Mouse (Mus musculus) embryonic stem cell, embryonic (primary cell): ENCODE measurements around the gene Limch1.

ENCODE experiments used
- CTCF ChIA-PET, 4 experiments: fragments of 300-600 bp in 2 of 4; fragments of 350-600 bp in 2 of 4; sonication (Branson Sonifier 250); formaldehyde crosslinking; loops; one replicate each; lab custom pipeline; 2022; ENCODE audit warnings: inconsistent platforms in 2 of 4; lab: Charles Lee
- POLR2A ChIA-PET, 4 experiments: fragments of 300-600 bp in 2 of 4; fragments of 350-600 bp in 2 of 4; sonication (Branson Sonifier 250); formaldehyde crosslinking; loops; one replicate each; lab custom pipeline; 2022; ENCODE audit warnings: antibody characterized with exemption in 4 of 4, inconsistent platforms in 1 of 4; lab: Charles Lee

Gene Limch1

DNA sequence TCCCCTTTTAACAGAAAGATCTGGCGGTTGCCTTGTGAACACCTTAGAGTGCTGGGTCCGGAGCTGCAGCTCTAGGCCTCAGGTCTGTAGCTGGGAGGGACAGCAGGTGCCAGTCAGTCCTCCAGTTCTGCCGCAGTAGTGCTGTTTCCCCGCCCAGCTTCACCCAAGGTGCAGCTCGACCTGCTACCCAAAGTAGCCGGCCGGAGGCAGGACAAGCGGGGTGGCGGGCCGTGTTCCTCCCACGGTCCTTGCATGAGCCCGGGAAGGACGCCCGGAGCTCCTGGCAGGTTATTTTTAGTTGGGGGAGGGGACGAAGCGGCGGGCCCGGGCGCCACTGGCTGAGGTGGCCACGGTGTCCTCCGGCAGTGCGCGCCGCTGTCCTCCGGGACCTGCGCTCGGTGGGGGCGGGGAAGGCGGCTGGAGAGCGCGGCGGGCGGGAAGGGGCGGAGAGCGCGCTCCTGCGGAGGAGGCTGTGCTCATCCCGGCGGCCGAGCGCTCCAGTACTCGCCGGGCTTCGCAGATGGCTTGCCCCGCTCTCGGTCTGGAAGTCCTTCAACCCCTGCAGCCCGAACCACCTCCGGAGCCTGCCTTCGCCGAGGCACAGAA is at the start of gene Limch1:
Limch1 (plus strand) TSS at position 438 of the 606 bp plus-strand sequence.
- CTCF ChIA-PET = interaction anchor here in 3 of 4 experiments (0.7 to 1.7 kb wide), 7 partner anchors 9 to 484 kb away, joined by 3 to 11 read pairs (median 4); no protein-coding TSS in a partner anchor
- POLR2A ChIA-PET = interaction anchor here in 3 of 4 experiments (0.6 to 2.4 kb wide), 22 partner anchors 13 to 515 kb away, joined by 3 to 20 read pairs (median 3); partner anchors contain the start of gene Uchl1 (in 1 of the 3)

DNA sequence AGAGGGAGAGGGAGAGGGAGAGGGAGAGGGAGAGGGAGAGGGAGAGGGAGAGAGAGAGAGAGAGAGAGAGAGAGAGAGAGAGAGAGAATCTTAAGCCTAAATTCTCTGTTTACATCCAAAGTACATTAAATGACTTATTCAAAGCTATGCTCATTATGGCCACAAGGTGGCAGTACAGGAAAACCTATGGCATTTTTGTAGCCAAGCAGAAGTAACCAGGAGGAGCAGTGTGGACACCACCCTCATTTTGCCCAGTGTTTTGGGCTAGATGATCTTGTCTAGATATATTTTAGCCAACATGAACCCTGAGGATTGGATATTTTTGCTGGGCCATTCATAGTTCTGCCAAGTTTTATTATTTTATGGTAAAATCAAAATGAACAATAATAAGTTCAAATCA is 48.5 kb upstream of the Limch1 start:
- ChIA-PET CTCF (interaction anchor here (0.6 to 1.7 kb wide), 21 partner anchors 16 to 833 kb away, joined by 3 to 13 read pairs (median 4); partner anchors contain the start of gene Limch1 (in 1 of the 4)), POLR2A (interaction anchor here (0.7 to 4.7 kb wide), 6 partner anchors 13 to 101 kb away, joined by 4 to 24 read pairs (median 4); partner anchors contain the start of gene Uchl1 (in 3 of the 4))

DNA sequence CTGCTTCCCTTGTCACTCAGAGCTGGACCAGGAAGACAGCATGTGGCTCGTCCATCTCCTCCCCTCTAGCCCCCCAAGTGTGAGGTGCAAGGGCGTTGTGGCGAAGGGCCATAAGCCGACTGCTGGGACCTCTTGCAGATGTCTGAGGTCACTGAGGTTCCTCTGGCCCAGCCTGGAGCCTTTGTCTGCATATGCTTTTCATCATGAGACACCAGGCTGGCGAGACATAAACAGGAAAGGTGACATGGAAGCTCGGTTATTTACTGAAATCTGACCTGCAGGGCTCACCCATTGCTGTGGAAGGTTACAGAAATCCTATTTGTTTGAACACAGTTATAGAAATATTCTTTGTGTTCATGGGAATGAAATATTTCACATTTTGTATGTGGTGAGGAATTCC is 45.7 kb upstream of the Limch1 start:
- CTCF ChIA-PET = interaction anchor here in 1 of 4 experiments (0.7 to 2.1 kb wide), 3 partner anchors 14 to 317 kb away, joined by 3 to 5 read pairs (median 4); no protein-coding TSS in a partner anchor
- POLR2A ChIA-PET = interaction anchor here in 3 of 4 experiments (0.7 to 1.4 kb wide), 3 partner anchors 10 to 24 kb away, joined by 3 to 4 read pairs (median 3); no protein-coding TSS in a partner anchor

DNA sequence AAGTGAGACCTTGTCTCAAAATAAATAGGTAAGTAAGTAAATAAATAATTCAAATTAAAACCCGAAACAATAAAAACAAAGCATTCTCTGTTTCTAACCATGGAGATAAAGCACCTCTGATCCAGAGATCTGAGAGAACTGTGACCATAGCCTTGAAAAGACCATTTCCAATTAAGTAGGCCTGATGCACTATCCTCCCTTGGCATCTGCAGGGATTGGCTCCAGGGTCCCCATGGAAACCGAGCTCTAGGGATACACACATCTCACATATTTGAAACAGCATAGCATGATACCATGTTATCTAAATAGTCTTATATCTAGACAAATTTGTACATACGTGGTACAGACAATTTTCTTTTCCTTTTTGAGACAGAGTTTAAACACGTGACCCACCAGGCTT is 43.7 kb upstream of the Limch1 start:
- ChIA-PET CTCF (no interaction called here), POLR2A (interaction anchor here in 1 of 4 experiments (0.8 kb wide), 1 partner anchor 12 kb away, joined by 3 read pairs; no protein-coding TSS in a partner anchor)

DNA sequence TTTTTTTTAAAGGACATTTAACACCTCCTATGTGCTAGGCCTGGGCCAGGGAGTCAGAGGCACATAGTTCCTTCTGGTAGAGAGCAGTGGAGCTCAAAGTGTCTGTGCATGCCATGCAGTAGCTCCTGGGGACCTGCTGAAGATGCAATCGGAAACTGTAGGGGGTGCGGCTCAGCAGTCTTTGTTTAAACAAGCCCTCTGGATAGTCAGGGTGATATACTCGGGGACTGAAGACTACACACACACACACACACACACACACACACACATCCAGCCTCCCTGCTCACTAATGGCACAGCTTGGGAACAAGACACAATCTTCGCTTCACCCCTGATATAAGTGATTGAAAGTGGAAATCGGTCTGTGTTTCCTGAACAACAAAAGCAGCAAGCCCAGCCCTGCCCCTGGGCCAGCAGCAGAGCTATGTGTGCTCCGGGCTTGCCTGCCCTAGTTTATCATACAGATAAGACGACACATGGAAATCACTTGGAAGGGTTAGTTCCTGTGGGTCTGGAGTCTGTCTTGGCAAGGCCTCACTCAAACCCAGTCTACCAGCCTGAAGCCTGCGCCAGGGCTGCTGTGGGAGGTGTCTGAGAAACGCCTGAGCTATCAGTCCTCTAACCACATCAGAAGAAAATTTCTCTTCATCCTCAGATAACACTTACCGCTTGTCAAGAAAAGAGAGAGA is 42.2 kb upstream of the Limch1 start:
- ChIA-PET POLR2A (interaction anchor here in 3 of 4 experiments (0.7 to 1.8 kb wide), 4 partner anchors 10 to 27 kb away, joined by 3 to 8 read pairs (median 4); partner anchors contain the start of gene Uchl1 (in 1 of the 3)), CTCF (interaction anchor here in 3 of 4 experiments (0.6 to 1.0 kb wide), 4 partner anchors 283 to 1607 kb away, joined by 3 read pairs; no protein-coding TSS in a partner anchor)

DNA sequence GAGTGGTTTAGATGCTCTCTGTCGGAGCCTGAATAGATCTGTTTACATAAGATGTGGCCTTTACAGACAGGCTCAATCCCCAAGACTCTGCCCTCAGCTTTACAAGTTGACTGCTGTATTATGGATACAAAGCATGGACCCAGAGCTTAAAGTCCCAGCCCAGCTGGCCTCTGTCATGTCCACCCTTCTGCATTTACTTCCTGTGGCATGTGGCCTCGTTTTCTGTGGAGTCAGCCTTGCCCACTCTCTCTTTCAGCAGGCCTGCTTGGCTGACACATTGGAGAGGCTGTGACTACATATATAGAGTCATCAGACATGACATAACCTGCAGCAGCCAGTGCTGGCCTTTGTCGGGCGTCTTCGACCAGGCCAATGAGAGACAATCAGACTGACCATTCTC is 37.8 kb upstream of the Limch1 start:
- CTCF ChIA-PET = no interaction called here
- POLR2A ChIA-PET = interaction anchor here in 1 of 4 experiments (1.3 kb wide), 1 partner anchor 39 kb away, joined by 3 read pairs; no protein-coding TSS in a partner anchor

DNA sequence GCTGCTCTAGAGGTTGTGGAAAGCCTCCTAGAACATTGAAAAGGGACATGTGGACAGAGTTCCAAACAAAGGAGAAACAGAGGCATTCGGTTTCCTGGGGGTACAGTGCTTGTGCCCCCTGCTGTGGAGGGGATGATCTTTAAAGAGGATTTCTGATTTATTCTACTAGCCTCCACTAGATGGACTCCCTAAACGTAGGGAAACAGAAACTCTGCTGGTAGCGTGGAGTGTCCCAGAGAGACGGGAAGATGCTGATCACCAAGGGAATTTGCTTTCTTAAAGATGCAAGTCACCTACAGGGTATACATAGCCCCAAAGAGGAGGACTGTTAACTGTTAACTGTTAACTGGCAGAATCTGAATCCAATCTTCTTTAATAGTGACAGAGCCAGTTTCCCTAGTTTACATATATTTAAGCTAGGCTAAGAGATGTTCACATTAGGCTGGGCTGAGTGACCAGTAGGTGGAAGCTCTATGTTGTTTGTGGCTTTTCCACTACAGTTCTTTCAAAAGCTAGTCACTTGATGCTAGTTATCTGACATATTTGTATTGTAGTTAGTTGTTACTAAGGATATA is 35.1 kb upstream of the Limch1 start:
- POLR2A ChIA-PET = interaction anchor here in 1 of 4 experiments (1.2 to 1.5 kb wide), 3 partner anchors 11 to 35 kb away, joined by 3 to 8 read pairs (median 3); partner anchors contain the start of gene Uchl1
- CTCF ChIA-PET = interaction anchor here in 1 of 4 experiments (1.3 kb wide), 1 partner anchor 286 kb away, joined by 4 read pairs; no protein-coding TSS in a partner anchor

DNA sequence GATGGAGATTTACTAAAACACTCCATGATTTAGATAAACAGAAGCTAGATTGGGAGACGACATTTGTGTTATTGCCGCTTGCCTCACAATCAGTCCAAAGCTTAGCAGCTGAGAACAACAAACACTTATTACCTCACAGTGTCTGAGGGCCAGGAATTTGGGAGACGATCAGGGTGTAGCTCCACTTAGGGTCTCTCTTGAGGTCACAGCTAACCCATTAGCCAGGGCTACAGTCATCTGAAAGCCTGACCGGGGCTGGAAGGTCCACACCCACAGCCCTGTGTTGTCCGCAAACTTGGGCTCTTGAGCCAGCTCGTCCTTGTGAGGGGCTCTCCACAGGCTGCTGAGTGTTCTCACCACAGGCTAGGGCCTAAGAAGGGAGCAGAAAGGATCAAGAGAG is 32.8 kb upstream of the Limch1 start:
- CTCF ChIA-PET = interaction anchor here in 2 of 4 experiments (0.9 to 2.3 kb wide), 3 partner anchors 16 to 283 kb away, joined by 3 to 8 read pairs (median 5); no protein-coding TSS in a partner anchor

DNA sequence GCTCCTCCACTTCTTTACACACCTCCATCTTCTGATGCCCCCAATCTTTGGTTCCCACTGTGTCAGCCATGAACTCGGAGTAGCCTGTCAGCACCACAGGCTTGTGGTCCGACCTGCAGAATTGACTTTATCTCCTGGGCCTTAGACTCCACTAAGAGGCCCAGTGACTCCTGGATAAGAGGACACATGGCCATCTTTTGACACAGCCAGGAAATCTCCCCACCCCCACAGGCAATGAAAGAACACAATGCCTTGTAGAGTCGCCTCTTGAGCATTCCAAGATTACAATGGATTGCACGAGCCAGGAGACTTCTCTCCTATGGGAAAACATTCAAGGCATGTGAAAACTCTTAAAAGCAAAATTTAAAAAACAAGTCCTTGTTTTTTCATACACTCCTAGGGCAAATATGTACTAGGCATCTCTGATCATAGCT is 30.1 kb upstream of the Limch1 start:
- POLR2A ChIA-PET = interaction anchor here in 1 of 4 experiments (1.2 to 1.9 kb wide), 3 partner anchors 11 to 29 kb away, joined by 3 to 6 read pairs (median 4); no protein-coding TSS in a partner anchor
- CTCF ChIA-PET = interaction anchor here in 1 of 4 experiments (1.2 kb wide), 1 partner anchor 15 kb away, joined by 5 read pairs; no protein-coding TSS in a partner anchor

More for the DNA sequence above, 32.8 kb upstream of the Limch1 start:
- POLR2A ChIA-PET = interaction anchor here in 2 of 4 experiments (0.6 to 1.7 kb wide), 6 partner anchors 35 to 644 kb away, joined by 3 to 9 read pairs (median 4); partner anchors contain the start of gene Uchl1 (in 2 of the 2)

DNA sequence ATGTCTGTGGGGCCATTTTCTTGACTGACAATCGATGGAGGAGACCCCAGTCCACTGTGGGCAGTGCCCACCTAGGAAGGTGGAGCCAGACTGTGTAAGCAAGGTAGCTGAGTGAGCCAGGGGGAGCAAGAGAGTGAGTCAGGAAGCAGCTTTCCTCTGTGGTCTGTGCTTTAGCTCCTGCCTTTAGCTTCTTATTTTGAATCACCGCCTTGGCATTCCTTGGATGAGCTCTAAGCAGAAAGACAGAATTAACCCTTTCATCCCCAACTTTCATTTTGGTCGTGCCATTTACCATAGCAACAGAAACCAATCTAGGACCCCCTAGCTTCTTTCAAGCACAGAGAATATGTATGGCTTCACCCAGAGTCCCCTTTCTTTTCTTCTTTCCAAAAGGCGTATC is 27.7 kb upstream of the Limch1 start:
- ChIA-PET CTCF (interaction anchor here in 1 of 4 experiments (0.5 to 0.9 kb wide), 2 partner anchors 21 to 199 kb away, joined by 3 to 8 read pairs; no protein-coding TSS in a partner anchor), POLR2A (interaction anchor here in 1 of 4 experiments (0.7 to 8.0 kb wide), 3 partner anchors 15 to 41 kb away, joined by 3 to 29 read pairs (median 6); partner anchors contain the start of genes Limch1 and Uchl1)

DNA sequence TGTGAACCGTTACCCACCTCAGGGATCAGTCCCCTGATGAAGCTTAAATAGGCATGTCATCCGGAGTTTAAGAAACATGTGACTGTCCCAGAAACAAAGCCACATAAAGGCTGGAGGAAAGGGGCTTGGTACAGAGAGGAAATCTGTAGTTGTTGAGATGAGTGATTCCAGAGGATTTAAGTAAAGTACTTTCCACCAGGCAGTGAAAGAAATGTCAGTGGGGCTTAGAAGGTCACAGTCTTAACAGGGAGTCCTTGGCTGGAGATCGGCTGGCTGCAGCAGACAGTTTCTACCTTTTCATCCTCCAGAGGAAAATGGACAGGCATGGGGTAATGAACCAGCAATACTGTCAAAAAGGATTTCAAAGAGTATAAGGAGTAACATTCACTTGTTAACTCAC is 27.2 kb upstream of the Limch1 start:
- ChIA-PET CTCF (interaction anchor here in 1 of 4 experiments (0.9 kb wide), 1 partner anchor 21 kb away, joined by 3 read pairs; no protein-coding TSS in a partner anchor), POLR2A (interaction anchor here in 1 of 4 experiments (1.5 to 8.0 kb wide), 2 partner anchors 15 to 41 kb away, joined by 3 to 29 read pairs; partner anchors contain the start of gene Uchl1)

DNA sequence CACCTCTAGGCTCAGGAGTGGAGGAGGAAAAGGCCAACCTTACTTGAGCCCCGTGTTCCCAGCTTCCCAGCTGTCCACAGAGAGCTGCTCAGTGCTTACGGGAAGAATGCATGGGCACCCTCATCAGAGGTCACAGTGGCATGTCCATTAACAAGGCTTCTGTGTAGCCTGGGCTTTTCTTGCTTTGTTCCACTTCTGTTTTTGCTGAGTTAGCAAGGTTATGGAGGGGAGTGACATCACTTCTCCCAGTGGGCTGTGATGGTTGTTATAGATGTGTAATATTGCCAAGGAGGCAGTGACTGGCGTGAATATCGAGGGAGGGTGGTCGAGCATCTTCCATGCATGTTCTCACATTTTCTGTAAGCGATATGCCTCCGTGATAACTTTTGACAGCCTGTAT is 26.7 kb upstream of the Limch1 start:
- CTCF ChIA-PET = no interaction called here
- POLR2A ChIA-PET = interaction anchor here in 1 of 4 experiments (1.5 to 8.0 kb wide), 2 partner anchors 15 to 42 kb away, joined by 3 to 29 read pairs; partner anchors contain the start of gene Uchl1

DNA sequence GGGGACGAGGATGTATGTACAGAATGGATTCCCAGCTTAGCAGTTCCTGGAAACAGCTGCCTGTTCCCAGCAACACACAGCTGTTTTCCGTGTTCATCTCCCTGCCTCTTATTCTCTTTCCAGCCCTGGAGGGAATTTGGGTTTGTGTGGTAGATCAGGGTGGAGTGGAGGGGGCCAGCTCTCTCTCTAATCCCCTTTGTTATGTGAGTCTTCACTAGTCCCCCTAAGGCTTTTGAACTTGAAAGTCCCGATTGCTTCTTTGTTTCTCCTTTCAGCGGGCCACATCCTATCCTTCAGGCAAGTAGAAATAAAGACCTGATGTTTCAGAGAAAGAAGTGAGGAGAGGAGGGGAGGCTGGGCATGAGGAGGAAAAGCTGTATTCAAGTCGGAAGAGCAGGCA is 24.7 kb upstream of the Limch1 start:
- POLR2A ChIA-PET = interaction anchor here in 3 of 4 experiments (0.8 to 8.0 kb wide), 8 partner anchors 9 to 44 kb away, joined by 3 to 29 read pairs (median 4); partner anchors contain the start of genes Limch1 (in 1 of the 3) and Uchl1 (in 1 of the 3)
- CTCF ChIA-PET = interaction anchor here in 1 of 4 experiments (0.9 kb wide), 1 partner anchor 276 kb away, joined by 3 read pairs; no protein-coding TSS in a partner anchor

DNA sequence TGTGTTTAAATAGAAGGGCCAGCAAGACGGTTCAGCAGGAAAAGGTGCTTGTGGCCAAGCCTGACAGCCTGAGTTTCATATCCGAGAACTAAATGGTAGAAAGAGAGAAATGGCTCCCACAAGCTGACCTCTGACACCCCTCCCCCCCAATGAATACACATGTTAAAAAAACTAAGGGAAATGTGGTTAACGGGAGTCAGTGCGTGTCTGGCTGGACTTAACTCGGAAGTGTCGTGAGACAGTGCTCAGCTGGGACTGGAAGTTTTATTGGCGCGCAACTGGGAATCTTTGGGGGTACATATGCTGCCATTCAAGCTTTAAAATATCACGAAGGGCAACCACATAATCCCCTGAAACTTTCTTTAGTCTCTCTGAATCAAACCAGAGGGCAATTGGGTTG is 23.0 kb upstream of the Limch1 start:
- POLR2A ChIA-PET = interaction anchor here in 3 of 4 experiments (0.7 to 8.0 kb wide), 3 partner anchors 8 to 45 kb away, joined by 3 to 29 read pairs (median 3); partner anchors contain the start of gene Uchl1 (in 1 of the 3)
- CTCF ChIA-PET = no interaction called here

DNA sequence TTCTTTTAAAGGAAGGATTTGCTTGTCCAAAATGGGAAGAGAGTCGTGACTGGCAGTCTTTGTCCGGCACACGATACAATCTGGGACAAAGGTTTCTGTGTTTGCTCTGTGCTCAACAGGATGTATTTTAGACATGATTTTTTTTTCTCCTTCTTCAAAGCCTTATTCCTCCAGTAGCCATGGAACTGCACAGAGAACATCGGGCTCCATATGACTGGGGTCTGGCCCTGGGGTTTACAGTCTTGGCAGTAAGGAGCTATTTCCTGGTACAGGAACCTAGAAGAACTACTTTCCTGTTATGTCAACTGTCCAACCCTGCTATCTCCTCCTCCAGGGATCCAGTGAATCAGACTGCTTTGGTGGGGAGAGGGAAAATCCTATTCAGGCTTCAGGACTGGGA is 22.6 kb upstream of the Limch1 start:
- ChIA-PET POLR2A (interaction anchor here in 3 of 4 experiments (0.6 to 8.0 kb wide), 3 partner anchors 9 to 493 kb away, joined by 3 to 29 read pairs (median 4); partner anchors contain the start of gene Uchl1 (in 1 of the 3)), CTCF (no interaction called here)

DNA sequence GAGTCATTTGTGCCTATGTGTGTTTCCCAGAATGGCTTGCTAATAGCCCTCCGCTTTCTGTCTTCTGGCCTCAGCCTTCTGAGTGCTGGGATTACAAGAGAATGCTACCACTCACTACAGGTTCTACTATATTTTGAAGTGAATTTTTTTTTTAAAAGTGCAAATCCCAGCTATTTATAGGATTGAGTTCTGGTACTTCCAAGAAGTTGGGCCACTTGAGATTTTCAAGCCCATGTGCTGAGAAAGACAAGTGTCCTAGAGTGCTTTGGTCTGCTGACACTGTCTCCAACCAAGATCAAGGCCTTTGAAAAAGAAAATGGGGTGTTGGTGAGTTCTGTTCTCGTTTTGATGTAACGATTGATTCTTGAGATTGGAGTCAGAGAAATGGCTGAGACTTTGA is 22.0 kb upstream of the Limch1 start:
- ChIA-PET POLR2A (interaction anchor here in 3 of 4 experiments (0.5 to 8.0 kb wide), 4 partner anchors 9 to 492 kb away, joined by 3 to 29 read pairs (median 4); partner anchors contain the start of gene Uchl1 (in 1 of the 3)), CTCF (no interaction called here)

DNA sequence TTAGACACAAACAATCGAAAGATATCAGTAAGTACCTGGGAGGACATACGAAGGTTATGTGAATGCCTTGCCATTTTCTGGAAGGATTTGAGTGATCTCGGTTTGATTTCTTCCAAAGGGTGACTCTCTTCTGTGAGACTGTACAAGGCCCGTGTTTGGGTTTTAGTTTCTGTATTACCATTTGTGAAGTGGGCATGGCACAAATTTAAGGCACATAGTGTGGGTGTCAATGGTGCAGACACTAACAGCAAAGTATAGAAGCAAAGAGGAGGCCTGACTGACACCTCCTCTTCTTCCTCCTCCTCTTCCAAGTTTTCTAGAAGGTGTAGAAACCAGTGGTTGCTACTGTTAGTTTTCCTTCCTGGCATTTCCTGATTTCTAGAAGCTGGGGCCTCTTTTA is 16.3 kb upstream of the Limch1 start:
- ChIA-PET CTCF (no interaction called here), POLR2A (interaction anchor here in 1 of 4 experiments (0.9 to 1.0 kb wide), 2 partner anchors 8 to 16 kb away, joined by 3 read pairs; no protein-coding TSS in a partner anchor)
